Comparison of ENCODE assay signal across 22 mouse cellular contexts in the genomic region with DNA sequence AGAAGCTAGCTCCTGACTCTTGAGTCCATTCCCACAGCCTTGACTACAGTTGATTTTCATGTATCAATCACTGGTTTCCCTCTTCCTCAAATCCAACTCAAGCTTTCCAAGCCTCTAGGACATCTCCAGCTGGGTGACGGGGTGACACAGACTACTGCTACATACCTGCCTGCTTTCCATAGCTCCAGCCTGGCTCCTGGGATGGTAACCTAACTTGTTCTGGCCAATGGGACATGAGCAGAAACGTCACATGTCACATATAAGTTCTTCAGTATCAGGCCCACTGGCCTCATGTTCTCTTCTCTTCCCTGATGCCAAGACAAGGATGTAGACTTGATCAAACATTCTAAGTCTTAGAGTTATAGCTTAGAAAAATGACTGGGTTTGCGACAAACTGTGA.
DNase-seq lines count a peak whose midpoint lies in the region; ATAC-seq and TF ChIP-seq lines count a peak whose summit lies in the region.
"Had no signal": no experiment of that assay in that cellular context is flagged by ENCODE, and none has a peak within 500 bp of the region (broad histone marks: within the 10 kb centered on the region; RNA-seq: fewer than 3 reads in every experiment).

No protein-coding gene starts in this region.

- no peak overlapping the region for H3K4me3 ChIP-seq in heart, embryonic 10.5 days
- no peak overlapping the region for H3K4me3 ChIP-seq in heart, adult 2 months
- H3K4me3 ChIP-seq in liver, embryonic 11.5 days (ENCODE audit: low read depth, low read length), result no peak overlapping the region
- no peak overlapping the region for H3K4me3 ChIP-seq in liver, postnatal 0 days (ENCODE audit: low read depth, low read length)
- H3K4me3 ChIP-seq in stomach, postnatal 0 days (ENCODE audit: low read depth, low read length), result no peak overlapping the region

- ATAC-seq in liver, embryonic 11.5 days (replicated peaks; ENCODE audit: low FRiP score), result no peak
- ATAC-seq in liver, postnatal 0 days, result no peak
- no peak for ATAC-seq in stomach, postnatal 0 days (ENCODE audit: low FRiP score, low TSS enrichment)
- ATAC-seq: activated CD4-positive, CD25-positive, alpha-beta regulatory T cell, adult 4 months; CD4-positive, CD25-positive, alpha-beta regulatory T cell, adult 4 months; Patski had no signal

- no peak for TF ChIP-seq POLR2A in heart, adult 2 months (IDR thresholded peaks at IDR 0.05; ENCODE audit: insufficient read depth, low read depth, low read length)

- H3K79me2 ChIP-seq in heart, adult 2 months (replicated peaks; ENCODE audit: control insufficient read depth, insufficient read depth, low read length), result no peaks in the 10 kb centered on the region

- peak; percentile 53 for DNase-seq in heart, adult 11 months
- no peak for DNase-seq in heart, postnatal 10 days
- peak; percentile 59 for DNase-seq in heart, embryonic 10.5 days (ENCODE audit: low spot score)
- no peak for DNase-seq in heart, adult 2 months
- DNase-seq in liver, embryonic 11.5 days (ENCODE audit: low spot score), result peak; percentile 1
- DNase-seq in liver, postnatal 0 days, result no peak
- DNase-seq in stomach, postnatal 0 days (ENCODE audit: low spot score), result peak; percentile 5
- DNase-seq in Muller cell, postnatal 12 days (ENCODE audit: inconsistent ontology term), result no peak
- DNase-seq: adrenal gland, adult 2 months; adrenal gland, adult 8-10 months; adrenal gland, postnatal 10 days; adrenal gland, postnatal 14 days; adrenal gland, postnatal 25 days; adrenal gland, postnatal 36 days; B cell, adult 2 months; cerebellum, adult 11 months; cerebellum, adult 11-12 months; cerebellum, adult 18-20 months had no signal

- TF ChIP-seq EP300 in heart, adult 2 months (IDR thresholded peaks at IDR 0.05; ENCODE audit: insufficient read depth, low read depth, low read length), result no peak
- TF ChIP-seq EP300 in liver, postnatal 0 days (IDR thresholded peaks at IDR 0.05; ENCODE audit: low read depth), result no peak
- no peak for TF ChIP-seq EP300 in stomach, postnatal 0 days (optimal IDR thresholded peaks at IDR 0.05)

- intact Hi-C loops in heart, postnatal 10 days (cut with DNase I), result no loop called here
- intact Hi-C loops in heart, adult 2 months (cut with DNase I), result no loop called here

- no peak overlapping the region for H3K4me2 ChIP-seq in liver, embryonic 11.5 days
- no peak overlapping the region for H3K4me2 ChIP-seq in liver, postnatal 0 days (ENCODE audit: low read depth, low read length)
- no peak overlapping the region for H3K4me2 ChIP-seq in stomach, postnatal 0 days (replicated peaks; ENCODE audit: low read depth)

- H3K9ac ChIP-seq in heart, adult 2 months (ENCODE audit: low read depth, low read length), result no peak overlapping the region
- no peak overlapping the region for H3K9ac ChIP-seq in liver, embryonic 11.5 days (ENCODE audit: low read depth, low read length)
- no peak overlapping the region for H3K9ac ChIP-seq in liver, postnatal 0 days (replicated peaks)
- H3K9ac ChIP-seq in stomach, postnatal 0 days (ENCODE audit: low read length), result no peak overlapping the region

- 0 out of 2 replicates have a peak, but pooled peaks cover 3% of the 10 kb centered on the region for H3K36me3 ChIP-seq in heart, embryonic 10.5 days
- H3K36me3 ChIP-seq in heart, adult 2 months (ENCODE audit: control insufficient read depth, insufficient read depth, low read length), result no peaks in the 10 kb centered on the region
- no peaks in the 10 kb centered on the region for H3K36me3 ChIP-seq in liver, embryonic 11.5 days (ENCODE audit: control insufficient read depth, insufficient read depth, low read length)
- H3K36me3 ChIP-seq in liver, postnatal 0 days (replicated peaks; ENCODE audit: insufficient read depth, low read length), result no peaks in the 10 kb centered on the region
- H3K36me3 ChIP-seq in stomach, postnatal 0 days (ENCODE audit: control insufficient read depth, insufficient read depth, low read length), result no peaks in the 10 kb centered on the region
- H3K36me3 ChIP-seq: G1E had no signal

- H3K27ac ChIP-seq in heart, embryonic 10.5 days, result no peak overlapping the region
- no peak overlapping the region for H3K27ac ChIP-seq in heart, adult 2 months
- no peak overlapping the region for H3K27ac ChIP-seq in liver, embryonic 11.5 days (ENCODE audit: low read depth, low read length)
- H3K27ac ChIP-seq in liver, postnatal 0 days (ENCODE audit: low read depth), result no peak overlapping the region
- no peak overlapping the region for H3K27ac ChIP-seq in stomach, postnatal 0 days (replicated peaks)

- no peaks in the 10 kb centered on the region for H3K9me3 ChIP-seq in heart, embryonic 10.5 days
- H3K9me3 ChIP-seq in liver, embryonic 11.5 days (ENCODE audit: control insufficient read depth, low read length), result no peaks in the 10 kb centered on the region
- H3K9me3 ChIP-seq in liver, postnatal 0 days (ENCODE audit: low read length), result no peaks in the 10 kb centered on the region
- no peaks in the 10 kb centered on the region for H3K9me3 ChIP-seq in stomach, postnatal 0 days (ENCODE audit: control insufficient read depth, low read length)

- H3K4me1 ChIP-seq in heart, embryonic 10.5 days, result no peaks in the 10 kb centered on the region
- no peaks in the 10 kb centered on the region for H3K4me1 ChIP-seq in heart, adult 2 months (ENCODE audit: control insufficient read depth, insufficient read depth, low read length)
- H3K4me1 ChIP-seq in liver, embryonic 11.5 days (replicated peaks; ENCODE audit: control insufficient read depth, insufficient read depth, low read length), result no peaks in the 10 kb centered on the region
- H3K4me1 ChIP-seq in liver, postnatal 0 days (ENCODE audit: insufficient read depth), result no peaks in the 10 kb centered on the region
- no peaks in the 10 kb centered on the region for H3K4me1 ChIP-seq in stomach, postnatal 0 days (replicated peaks; ENCODE audit: control insufficient read depth, insufficient read depth)

- 82% methylated on average over 3 of the region's 3 CpGs for WGBS in heart, embryonic 10.5 days
- 90% methylated on average over 3 of the region's 3 CpGs for WGBS in heart, adult 2 months
- 74% methylated on average over 3 of the region's 3 CpGs for WGBS in liver, embryonic 11.5 days
- 74% methylated on average over 3 of the region's 3 CpGs for whole genome bisulfite sequencing in liver, postnatal 0 days (ENCODE audit: insufficient replicate concordance)
- WGBS in stomach, postnatal 0 days, result 85% methylated on average over 3 of the region's 3 CpGs

- TF ChIP-seq CTCF in heart, adult 2 months (IDR thresholded peaks at IDR 0.05), result no peak
- no peak for TF ChIP-seq CTCF in liver, postnatal 0 days (IDR thresholded peaks at IDR 0.05; ENCODE audit: low read depth)
- TF ChIP-seq CTCF in stomach, postnatal 0 days (IDR thresholded peaks at IDR 0.05; ENCODE audit: low read depth), result no peak

- H3K27me3 ChIP-seq in heart, embryonic 10.5 days (ENCODE audit: insufficient read depth, poor library complexity, severe bottlenecking), result no peaks in the 10 kb centered on the region
- H3K27me3 ChIP-seq in heart, adult 2 months (ENCODE audit: control insufficient read depth, insufficient read depth, low read length), result no peaks in the 10 kb centered on the region
- no peaks in the 10 kb centered on the region for H3K27me3 ChIP-seq in liver, embryonic 11.5 days (replicated peaks; ENCODE audit: control insufficient read depth, insufficient read depth, low read length)
- no peaks in the 10 kb centered on the region for H3K27me3 ChIP-seq in liver, postnatal 0 days (ENCODE audit: insufficient read depth, low read length)
- no peaks in the 10 kb centered on the region for H3K27me3 ChIP-seq in stomach, postnatal 0 days (ENCODE audit: control insufficient read depth, insufficient read depth, low read length)
- H3K27me3 ChIP-seq: Patski had no signal

Comparison
In these comparisons a context has a peak if more than half of its experiments do, and no peak if none do; other contexts are left out.
1. DNase-seq: peak in heart, adult 11 months (single experiment), heart, embryonic 10.5 days (single experiment), liver, embryonic 11.5 days (single experiment) and stomach, postnatal 0 days (single experiment); none in heart, postnatal 10 days (0 of 2), heart, adult 2 months (0 of 2), liver, postnatal 0 days (single experiment) and Muller cell, postnatal 12 days (single experiment).